In genomic region chr2:70562011-70562491, GRCm38 (mm10) we compare ENCODE assay signal across 8 mouse cellular contexts. TPM values are rescaled to one million over a fixed set of nuclear protein-coding genes. Genes with fewer than 3 reads are reported as not detected.
A peak's percentile ranks its signal among the peaks of the same experiment; 100 is the strongest.
DNase-seq lines count a peak whose midpoint lies in the region; ATAC-seq and TF ChIP-seq lines count a peak whose summit lies in the region.

No protein-coding gene starts in this region.

- H3K27ac ChIP-seq in spleen, adult 2 months (ENCODE audit: insufficient read depth, low read length): no peak overlapping the region
- no peak overlapping the region for H3K27ac ChIP-seq in limb, embryonic 11.5 days (replicated peaks; ENCODE audit: low read depth, low read length)

- no peaks in the 10 kb centered on the region for H3K36me3 ChIP-seq in spleen, adult 2 months (ENCODE audit: control insufficient read depth, insufficient read depth, low read length)
- H3K36me3 ChIP-seq in limb, embryonic 11.5 days (ENCODE audit: control insufficient read depth, insufficient read depth, low read length): no peaks in the 10 kb centered on the region
- H3K36me3 ChIP-seq in splenic B cell, adult 2 months (ENCODE audit: control insufficient read depth, insufficient read depth, low read length, poor library complexity, severe bottlenecking): no peaks in the 10 kb centered on the region

- no peaks in the 10 kb centered on the region for H3K9me3 ChIP-seq in limb, embryonic 11.5 days (ENCODE audit: control insufficient read depth, low read length)

- H3K27me3 ChIP-seq in spleen, adult 2 months (ENCODE audit: control insufficient read depth, insufficient read depth, low read length): peaks cover 27% of the 10 kb centered on the region
- H3K27me3 ChIP-seq in limb, embryonic 11.5 days (ENCODE audit: control insufficient read depth, insufficient read depth, low read length): peaks cover 84% of the 10 kb centered on the region
- peaks cover 3% of the 10 kb centered on the region; the same call in 1 of the 2 replicates for H3K27me3 ChIP-seq in splenic B cell, adult 2 months (ENCODE audit: control insufficient read depth, insufficient read depth, low read length, poor library complexity, severe bottlenecking)

- ATAC-seq in limb, embryonic 11.5 days (ENCODE audit: insufficient number of reproducible peaks, low FRiP score, low TSS enrichment, low read depth): no peak

- no peak for TF ChIP-seq CTCF in spleen, adult 2 months (IDR thresholded peaks at IDR 0.05; ENCODE audit: extremely low read depth, insufficient read depth, insufficient read length, insufficient replicate concordance)

- H3K4me2 ChIP-seq in limb, embryonic 11.5 days (ENCODE audit: low read depth, severe bottlenecking): peak overlapping the region; percentile 34

- peak overlapping the region; percentile 51 for H3K4me3 ChIP-seq in spleen, adult 2 months (ENCODE audit: extremely low read depth, insufficient read depth, insufficient read length)
- peak overlapping the region; percentile 6; the same call in 1 of the 2 replicates for H3K4me3 ChIP-seq in limb, embryonic 11.5 days (ENCODE audit: low read depth, low read length)

- WGBS in spleen, adult 2 months: 3% methylated on average over 40 of the region's 42 CpGs
- WGBS in limb, embryonic 11.5 days: 0% methylated on average over 42 of the region's 42 CpGs

- DNase-seq in embryo, embryonic 10.5 days (ENCODE audit: low spot score): peak; percentile 42
- DNase-seq in embryo, embryonic 10 days (ENCODE audit: low spot score): no peak
- no peak for DNase-seq in spleen, adult 2 months (ENCODE audit: low read depth in 1 of 2, low spot score in 2 of 2)
- DNase-seq in spleen, postnatal 4 days (ENCODE audit: low spot score in 2 of 2): no peak
- peak; percentile 67 for DNase-seq in limb, embryonic 11.5 days (ENCODE audit: low spot score)
- peak; percentile 59 for DNase-seq in splenic B cell, adult 2 months (ENCODE audit: low read depth, low spot score)
- DNase-seq in layer of hippocampus, adult 11-12 months (ENCODE audit: low spot score): no peak
- no peak for DNase-seq in thymus, postnatal 0 days (ENCODE audit: low spot score)

- H3K4me1 ChIP-seq in spleen, adult 2 months (ENCODE audit: control insufficient read depth, insufficient read depth, insufficient read length): peaks cover 24% of the 10 kb centered on the region
- peaks cover 16% of the 10 kb centered on the region for H3K4me1 ChIP-seq in limb, embryonic 11.5 days (ENCODE audit: control insufficient read depth, insufficient read depth, low read length)

- TF ChIP-seq POLR2A in spleen, adult 2 months (IDR thresholded peaks at IDR 0.05; ENCODE audit: low read depth, low read length): no peak

- H3K9ac ChIP-seq in limb, embryonic 11.5 days (ENCODE audit: low read length): no peak overlapping the region

RNA-seq across cellular contexts. Expression of gene Gad1, which starts 9.2 kb away (rescaled TPM):
- polyA plus RNA-seq in spleen, adult 2 months (2012; rRNA removed): 4.4 and 7.2 TPM in 2 replicates
- polyA plus RNA-seq in limb, embryonic 11.5 days (2014; fragmentation: Nextera tagmentation; extraction: Ambion mirVana): 0.21 and 0.75 TPM in 2 replicates
- polyA plus RNA-seq in thymus, postnatal 0 days (2015; fragmentation: Nextera tagmentation; extraction: Ambion mirVana): 0.29 and 0.49 TPM in 2 replicates

RNA-seq across cellular contexts. Expression of gene Erich2, which starts 53.4 kb away (rescaled TPM):
- 0.13 and 0.21 TPM in 2 replicates for polyA plus RNA-seq in spleen, adult 2 months (2012; rRNA removed)
- 0.33 TPM in 1 of 2 replicates, not detected in the other for polyA plus RNA-seq in limb, embryonic 11.5 days (2014; fragmentation: Nextera tagmentation; extraction: Ambion mirVana)
- polyA plus RNA-seq in thymus, postnatal 0 days (2015; fragmentation: Nextera tagmentation; extraction: Ambion mirVana): 0.27 and 0.31 TPM in 2 replicates

Comparison
In these comparisons a context has a peak if more than half of its experiments do, and no peak if none do; other contexts are left out.
1. DNase-seq: peak in embryo, embryonic 10.5 days (single experiment), limb, embryonic 11.5 days (single experiment) and splenic B cell, adult 2 months (single experiment); none in embryo, embryonic 10 days (single experiment), spleen, adult 2 months (0 of 2), spleen, postnatal 4 days (0 of 2), layer of hippocampus, adult 11-12 months (single experiment) and thymus, postnatal 0 days (single experiment).